Mouse (Mus musculus) midbrain, embryonic 16.5 days (tissue): ENCODE measurements at regions not wholly inside any gene's neighbourhood (a gene's known extent, or its start where the extent isn't known, plus 50 kb on each side); places are given as distances from the start of the nearest gene placed in this dataset.
A peak's percentile ranks its signal among the peaks of the same experiment; 100 is the strongest.

ENCODE experiments used
- ATAC-seq: fragments of 200-750 bp; cut with Nextera tagmentation; 2 replicates; pipeline ENCODE4 v1.8.0; 2017; ENCODE audit warnings: moderate TSS enrichment
- H3K27ac ChIP-seq: fragments of 300-500 bp; sonication (generic); 2 replicates; pipeline ENCODE4 v1.5.1; 2014; ENCODE audit warnings: mild to moderate bottlenecking, low read length, mixed read lengths
- H3K27me3 ChIP-seq: fragments of 300-500 bp; sonication (generic); 2 replicates; pipeline ENCODE4 v1.6.1; 2014; ENCODE audit warnings: low read depth, low read length, mixed read lengths; ENCODE audit not compliant: control insufficient read depth, insufficient read depth
- H3K36me3 ChIP-seq: fragments of 300-500 bp; sonication (generic); 2 replicates; pipeline ENCODE4 v1.6.1; 2014; ENCODE audit warnings: mild to moderate bottlenecking, low read length, moderate library complexity, mixed read lengths; ENCODE audit not compliant: control insufficient read depth, insufficient read depth
- H3K4me1 ChIP-seq: fragments of 300-500 bp; sonication (generic); 2 replicates; pipeline ENCODE4 v1.6.1; 2014; ENCODE audit warnings: mild to moderate bottlenecking, low read length, mixed read lengths; ENCODE audit not compliant: control insufficient read depth, insufficient read depth
- H3K4me2 ChIP-seq: fragments of 300-500 bp; sonication (generic); 2 replicates; pipeline ENCODE4 v1.6.1; 2014; ENCODE audit warnings: mild to moderate bottlenecking, low read length, mixed read lengths
- H3K4me3 ChIP-seq: fragments of 300-500 bp; sonication (generic); 2 replicates; pipeline ENCODE4 v1.5.1; 2014; ENCODE audit warnings: low read depth, mild to moderate bottlenecking, low read length, moderate library complexity, mixed read lengths
- H3K9ac ChIP-seq: fragments of 300-500 bp; sonication (generic); 2 replicates; pipeline ENCODE4 v1.6.1; 2014; ENCODE audit warnings: low read depth, low read length, mixed read lengths
- H3K9me3 ChIP-seq: fragments of 300-500 bp; sonication (generic); replicated peaks from 2 replicates; pipeline ENCODE4 v1.6.1; 2014; ENCODE audit warnings: mild to moderate bottlenecking, low read length, mixed read lengths; ENCODE audit not compliant: control insufficient read depth, poor library complexity, severe bottlenecking
- WGBS: fragments of 180-500 bp; shearing (Covaris S2); extraction: QIAGEN DNeasy Blood & Tissue Kit; methylation state at CpG from one replicate; pipeline ENCODE4 v1.1.7; 2014; 5-methylcytosine and 5-hydroxymethylcytosine counted together

GRCm38 (mm10) chr4:142544736-142545135 is 305.5 kb upstream of the Kazn start:
- 83% methylated on average over 8 of the region's 8 CpGs for WGBS
- Histone ChIP-seq H3K9ac (no peak overlapping the region), H3K4me2 (no peak overlapping the region), H3K4me1 (no peaks in the 10 kb centered on the region), H3K9me3 (no peaks in the 10 kb centered on the region), H3K36me3 (no peaks in the 10 kb centered on the region), H3K4me3 (no peak overlapping the region), H3K27me3 (no peaks in the 10 kb centered on the region), H3K27ac (no peak overlapping the region)
- no peak for ATAC-seq

GRCm38 (mm10) chr4:142539200-142539750 is 300.1 kb upstream of the Kazn start:
- H3K27me3 ChIP-seq = no peaks in the 10 kb centered on the region
- no peak overlapping the region for H3K9ac ChIP-seq
- H3K4me1 ChIP-seq = no peaks in the 10 kb centered on the region
- H3K4me2 ChIP-seq = no peak overlapping the region
- H3K36me3 ChIP-seq = no peaks in the 10 kb centered on the region
- no peaks in the 10 kb centered on the region for H3K9me3 ChIP-seq
- H3K4me3 ChIP-seq = no peak overlapping the region
- no peak overlapping the region for H3K27ac ChIP-seq
- WGBS = 29% methylated on average over 12 of the region's 12 CpGs
- ATAC-seq = peak; percentile 58; the same call in 1 of the 2 replicates

- H3K4me1 ChIP-seq = no peaks in the 10 kb centered on the region
Measured at GRCm38 (mm10) chr4:142527080-142527479, 287.9 kb upstream of the Kazn start.

GRCm38 (mm10) chr4:142517478-142518455 is 278.6 kb upstream of the Kazn start:
- Histone ChIP-seq H3K27me3 (no peaks in the 10 kb centered on the region), H3K4me1 (peaks cover 11% of the 10 kb centered on the region), H3K27ac (peak overlapping the region; percentile 54), H3K4me3 (no peak overlapping the region), H3K9me3 (no peaks in the 10 kb centered on the region), H3K36me3 (no peaks in the 10 kb centered on the region), H3K4me2 (no peak overlapping the region), H3K9ac (no peak overlapping the region)
- ATAC-seq = peak; percentile 72
- WGBS = 47% methylated on average over 21 of the region's 21 CpGs

More at GRCm38 (mm10) chr4:142527080-142527479, 287.9 kb upstream of the Kazn start:
- no peak for ATAC-seq
- Histone ChIP-seq H3K27ac (no peak overlapping the region), H3K9ac (no peak overlapping the region), H3K27me3 (no peaks in the 10 kb centered on the region), H3K4me2 (no peak overlapping the region), H3K9me3 (no peaks in the 10 kb centered on the region), H3K36me3 (no peaks in the 10 kb centered on the region), H3K4me3 (no peak overlapping the region)
- WGBS = 43% methylated on average over 6 of the region's 6 CpGs

GRCm38 (mm10) chr4:142514751-142515150 is 275.6 kb upstream of the Kazn start:
- no peaks in the 10 kb centered on the region for H3K27me3 ChIP-seq
- WGBS = 89% methylated on average over 4 of the region's 4 CpGs

GRCm38 (mm10) chr4:142509386-142509785 is 270.2 kb upstream of the Kazn start:
- Histone ChIP-seq H3K4me1 (peaks cover 4% of the 10 kb centered on the region), H3K9ac (no peak overlapping the region), H3K27me3 (no peaks in the 10 kb centered on the region), H3K36me3 (no peaks in the 10 kb centered on the region), H3K4me2 (no peak overlapping the region), H3K9me3 (no peaks in the 10 kb centered on the region), H3K27ac (no peak overlapping the region), H3K4me3 (no peak overlapping the region)
- ATAC-seq = no peak
- WGBS = 81% methylated on average over 2 of the region's 2 CpGs

More at GRCm38 (mm10) chr4:142514751-142515150, 275.6 kb upstream of the Kazn start:
- no peak for ATAC-seq
- Histone ChIP-seq H3K4me3 (no peak overlapping the region), H3K9ac (no peak overlapping the region), H3K4me1 (peaks cover 11% of the 10 kb centered on the region), H3K4me2 (no peak overlapping the region), H3K9me3 (no peaks in the 10 kb centered on the region), H3K36me3 (no peaks in the 10 kb centered on the region), H3K27ac (no peak overlapping the region)

GRCm38 (mm10) chr4:142506383-142507211 is 267.4 kb upstream of the Kazn start:
- H3K9ac ChIP-seq = no peak overlapping the region
- H3K27me3 ChIP-seq = no peaks in the 10 kb centered on the region
- no peak overlapping the region for H3K4me3 ChIP-seq
- H3K27ac ChIP-seq = no peak overlapping the region
- peaks cover 4% of the 10 kb centered on the region for H3K4me1 ChIP-seq
- ATAC-seq = no peak
- no peaks in the 10 kb centered on the region for H3K36me3 ChIP-seq
- 11% methylated on average over 10 of the region's 13 CpGs for WGBS
- H3K9me3 ChIP-seq = no peaks in the 10 kb centered on the region
- H3K4me2 ChIP-seq = no peak overlapping the region

GRCm38 (mm10) chr4:142503761-142504160 is 264.6 kb upstream of the Kazn start:
- H3K27me3 ChIP-seq = no peaks in the 10 kb centered on the region
- no peaks in the 10 kb centered on the region for H3K36me3 ChIP-seq
- H3K9me3 ChIP-seq = no peaks in the 10 kb centered on the region
- ATAC-seq = no peak
- no peak overlapping the region for H3K9ac ChIP-seq
- H3K4me1 ChIP-seq = peaks cover 4% of the 10 kb centered on the region
- WGBS = 92% methylated on average over 15 of the region's 15 CpGs
- no peak overlapping the region for H3K4me3 ChIP-seq
- H3K4me2 ChIP-seq = no peak overlapping the region
- H3K27ac ChIP-seq = no peak overlapping the region
